Comparison of ENCODE assay signal across 10 mouse cellular contexts in the genomic region with DNA sequence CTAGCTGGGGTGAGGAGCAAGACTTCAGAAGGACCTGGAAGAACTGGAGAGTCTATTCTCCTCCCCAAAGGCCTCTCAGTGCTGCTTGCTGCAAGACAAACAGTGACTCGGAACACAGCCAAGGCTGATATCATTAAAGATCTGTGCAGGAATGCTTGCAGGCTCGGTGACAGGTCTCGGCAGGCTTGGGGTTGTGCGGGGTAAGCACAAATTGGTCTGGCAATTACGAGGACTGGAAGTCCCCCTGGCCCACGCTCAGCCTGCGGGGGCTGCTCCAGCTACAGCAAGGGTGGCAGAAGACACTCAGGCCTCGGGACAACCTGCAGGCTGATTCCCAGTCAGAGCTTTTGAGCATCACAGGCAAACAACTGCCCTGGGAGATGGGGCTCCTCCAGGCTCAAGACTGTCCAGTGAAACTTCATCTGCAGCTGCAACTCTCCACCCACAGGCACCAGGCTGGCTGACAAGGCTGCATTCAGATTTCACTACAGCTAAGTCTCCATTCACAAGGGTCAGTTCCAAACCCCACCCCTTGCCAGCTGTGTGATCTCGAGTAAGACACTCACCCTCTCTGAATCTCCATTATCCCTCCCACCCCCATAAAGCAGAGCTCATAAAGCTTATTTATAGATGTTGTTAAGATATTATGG. TPM values are rescaled to one million over a fixed set of nuclear protein-coding genes. Genes with fewer than 3 reads are reported as not detected.
DNase-seq lines count a peak whose midpoint lies in the region; ATAC-seq lines count a peak whose summit lies in the region.
"Had no signal": no experiment of that assay in that cellular context is flagged by ENCODE, and none has a peak within 500 bp of the region (broad histone marks: within the 10 kb centered on the region; RNA-seq: fewer than 3 reads in every experiment).

No protein-coding gene starts in this region.

- ATAC-seq in stomach, embryonic 14.5 days (ENCODE audit: insufficient number of reproducible peaks, insufficient read depth, low FRiP score, low read depth): 0 out of 2 replicates have a peak, but pooled peaks have one; percentile 51
- ATAC-seq in liver, embryonic 12.5 days: no peak

- no peaks in the 10 kb centered on the region for H3K36me3 ChIP-seq in stomach, embryonic 14.5 days (ENCODE audit: control insufficient read depth, insufficient read depth, low read length)
- no peaks in the 10 kb centered on the region for H3K36me3 ChIP-seq in liver, embryonic 12.5 days
- H3K36me3 ChIP-seq: heart, embryonic 10.5 days had no signal

- H3K4me3 ChIP-seq in stomach, embryonic 14.5 days (ENCODE audit: low read depth, low read length): no peak overlapping the region
- no peak overlapping the region for H3K4me3 ChIP-seq in liver, embryonic 12.5 days
- H3K4me3 ChIP-seq: heart, embryonic 10.5 days had no signal

- peak; percentile 25 for DNase-seq in adrenal gland, adult 2 months
- DNase-seq in adrenal gland, postnatal 4 days (ENCODE audit: low spot score in 2 of 2): no peak
- peak; percentile 11 to 30 for DNase-seq in layer of hippocampus, adult 18-20 months (ENCODE audit: low spot score in 2 of 2)
- no peak for DNase-seq in layer of hippocampus, adult 8-10 months (ENCODE audit: low spot score in 2 of 2)
- DNase-seq in kidney, postnatal 14 days: peak; percentile 70
- no peak for DNase-seq in left cerebral cortex, adult 8-10 months (ENCODE audit: low spot score in 2 of 2)

- H3K27me3 ChIP-seq in stomach, embryonic 14.5 days (ENCODE audit: control insufficient read depth, insufficient read depth, low read length): no peaks in the 10 kb centered on the region
- no peaks in the 10 kb centered on the region for H3K27me3 ChIP-seq in liver, embryonic 12.5 days (replicated peaks)

- H3K27ac ChIP-seq in stomach, embryonic 14.5 days (ENCODE audit: low read length): peak overlapping the region; percentile 35; the same call in 1 of the 2 replicates
- no peak overlapping the region for H3K27ac ChIP-seq in liver, embryonic 12.5 days
- H3K27ac ChIP-seq: heart, embryonic 10.5 days had no signal

- 19% methylated on average over 9 of the region's 9 CpGs for WGBS in stomach, embryonic 14.5 days
- WGBS in liver, embryonic 12.5 days (ENCODE audit: insufficient replicate concordance): 39% methylated on average over 9 of the region's 9 CpGs

- peaks cover 10% of the 10 kb centered on the region; the same call in 1 of the 2 replicates for H3K4me1 ChIP-seq in stomach, embryonic 14.5 days (ENCODE audit: control insufficient read depth, insufficient read depth, low read length)
- no peaks in the 10 kb centered on the region for H3K4me1 ChIP-seq in liver, embryonic 12.5 days

- H3K9me3 ChIP-seq in stomach, embryonic 14.5 days (ENCODE audit: control insufficient read depth, low read depth, low read length): no peaks in the 10 kb centered on the region
- no peaks in the 10 kb centered on the region for H3K9me3 ChIP-seq in liver, embryonic 12.5 days (replicated peaks)
- H3K9me3 ChIP-seq: heart, embryonic 10.5 days had no signal

- no peak overlapping the region for H3K9ac ChIP-seq in stomach, embryonic 14.5 days (replicated peaks; ENCODE audit: low read depth, low read length)
- no peak overlapping the region for H3K9ac ChIP-seq in liver, embryonic 12.5 days

- no peak overlapping the region for H3K4me2 ChIP-seq in stomach, embryonic 14.5 days (replicated peaks; ENCODE audit: low read depth, low read length)
- H3K4me2 ChIP-seq in liver, embryonic 12.5 days: no peak overlapping the region

RNA-seq across cellular contexts. Expression of a gene that starts 31.0 kb away (rescaled TPM):
- 1 to 10 TPM; 7.0 to 8.9 TPM for total RNA-seq in adrenal gland, adult 2 months (2021)
- polyA plus RNA-seq in adrenal gland, adult 2 months (2012; rRNA removed): 3.7 and 5.1 TPM in 2 replicates
- total RNA-seq in adrenal gland, postnatal 4 days (2021): 1 to 10 TPM; 7.6 to 8.7 TPM
- 100 to 1,000 TPM; 226 to 228 TPM for total RNA-seq in layer of hippocampus, adult 18-20 months (2021)
- 100 to 1,000 TPM; 193 to 229 (median 215) TPM for total RNA-seq in layer of hippocampus, adult 8-10 months (2022)
- polyA plus RNA-seq in stomach, embryonic 14.5 days (2014; fragmentation: Nextera tagmentation; extraction: Ambion mirVana): 2.3 and 2.6 TPM in 2 replicates
- total RNA-seq in left cerebral cortex, adult 8-10 months (2022): 100 to 1,000 TPM; 133 to 138 (median 136) TPM
- 0.06 and 0.10 TPM in 2 replicates for polyA plus RNA-seq in liver, embryonic 12.5 days (2016; fragmentation: Nextera tagmentation; extraction: Ambion mirVana)
- polyA plus RNA-seq: liver, adult 2 months had no signal

Comparison
In these comparisons a context has a peak if more than half of its experiments do, and no peak if none do; other contexts are left out.
1. DNase-seq: peak in adrenal gland, adult 2 months (single experiment), layer of hippocampus, adult 18-20 months (2 of 2) and kidney, postnatal 14 days (single experiment); none in adrenal gland, postnatal 4 days (0 of 2), layer of hippocampus, adult 8-10 months (0 of 2) and left cerebral cortex, adult 8-10 months (0 of 2).
2. RNA of a gene that starts 31.0 kb away (total RNA-seq): 226 to 228 TPM in layer of hippocampus, adult 18-20 months, 193 to 229 TPM in layer of hippocampus, adult 8-10 months and 133 to 138 TPM in left cerebral cortex, adult 8-10 months; 7.0 to 8.9 TPM in adrenal gland, adult 2 months and 7.6 to 8.7 TPM in adrenal gland, postnatal 4 days; every median in the first group is over 10 times any median in the second.